Mouse (Mus musculus) neutrophil, adult 5-6 weeks (primary cell): ENCODE results near the gene Rrp12. TPM values are rescaled to one million over a fixed set of nuclear protein-coding genes. Genes with fewer than 3 reads are reported as not detected.
"Not testable (repeated sequence)": the region's sequence is repeated elsewhere in the genome, so short reads cannot be mapped to it uniquely, and the experiment has no call there.

ENCODE experiments used
- ATAC-seq: fragments of 151-379, 151-347 bp; 2 replicates; pipeline ENCODE4 v1.8.0; 2017; ENCODE audit warnings: mild to moderate bottlenecking, moderate TSS enrichment; ENCODE audit not compliant: insufficient number of reproducible peaks, poor library complexity, low FRiP score, severe bottlenecking; ENCODE audit errors: extremely low read depth
- total RNA-seq: library from RNA; stranded (forward); fragments of 200-1000 nt; gene quantifications from 2 replicates; pipeline ENCODE4 v1.2.3, GENCODE M21; 2017

Rrp12 gene
- total RNA-seq: 6.6 and 7.4 TPM in 2 replicates

DNA sequence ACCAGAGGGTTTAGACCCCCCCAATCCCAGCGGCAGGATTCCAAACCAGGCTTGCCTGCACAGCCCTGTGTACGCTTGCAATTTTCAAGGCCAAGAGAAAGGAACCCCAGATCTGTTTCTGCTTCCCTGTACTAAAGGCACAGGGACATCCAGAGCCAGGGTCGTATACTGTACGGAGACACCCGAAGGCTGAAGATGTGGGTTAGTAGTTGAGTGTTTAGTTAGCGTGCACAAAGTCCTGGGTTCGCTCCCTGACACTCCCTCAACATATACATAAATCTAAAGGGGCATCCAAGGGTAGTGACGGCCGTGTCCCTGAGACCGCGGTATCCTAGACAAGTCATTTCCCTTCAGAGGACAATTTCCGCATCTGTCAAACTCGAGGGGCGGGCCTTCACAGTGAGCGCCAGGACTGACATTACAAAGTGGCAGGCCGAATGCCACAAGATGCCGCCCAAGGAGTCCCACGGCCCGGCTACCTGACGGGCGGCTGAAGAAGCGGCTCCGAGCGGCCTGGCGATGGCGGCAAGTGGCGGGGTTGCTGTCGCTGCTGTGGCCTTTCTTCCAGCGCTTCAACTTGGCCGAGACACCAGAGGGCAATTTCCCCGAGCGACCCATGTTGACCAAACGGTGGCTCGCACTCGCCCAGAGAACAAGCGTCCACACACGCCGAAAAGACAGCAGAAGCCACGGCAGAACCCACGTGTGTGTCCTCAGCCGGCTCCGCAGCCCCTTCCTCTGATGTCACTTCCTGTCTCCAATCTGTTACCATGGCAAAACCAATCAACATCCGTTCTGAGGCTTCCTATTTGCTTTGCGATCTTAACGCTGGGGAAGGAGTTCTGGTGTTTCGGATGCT is at the start of gene Rrp12:
Gene Rrp12, minus strand, starts transcription at position 714 of the 859 bp plus-strand sequence.
- ATAC-seq: peak; percentile 93

DNA sequence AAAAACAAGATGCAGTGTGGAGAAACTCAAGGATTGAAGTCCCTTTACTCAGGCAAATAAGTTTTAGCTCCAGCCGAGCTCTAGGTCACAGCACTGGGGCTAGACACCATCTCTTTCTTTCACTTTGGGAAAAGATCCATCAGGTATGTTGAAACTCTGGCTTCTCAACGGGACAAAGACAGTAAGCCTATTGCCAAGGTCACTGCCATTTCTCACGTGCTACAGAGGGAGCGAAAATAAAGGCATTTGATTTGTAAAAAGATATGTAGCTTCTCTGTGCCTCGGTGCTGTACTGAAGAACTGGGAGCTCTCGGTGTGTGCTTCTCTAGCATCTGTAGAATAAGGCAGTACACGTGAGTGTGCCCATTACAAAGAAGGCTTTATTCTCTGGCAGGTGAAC is 47.9 kb upstream of the Rrp12 start:
- ATAC-seq: no peak

DNA sequence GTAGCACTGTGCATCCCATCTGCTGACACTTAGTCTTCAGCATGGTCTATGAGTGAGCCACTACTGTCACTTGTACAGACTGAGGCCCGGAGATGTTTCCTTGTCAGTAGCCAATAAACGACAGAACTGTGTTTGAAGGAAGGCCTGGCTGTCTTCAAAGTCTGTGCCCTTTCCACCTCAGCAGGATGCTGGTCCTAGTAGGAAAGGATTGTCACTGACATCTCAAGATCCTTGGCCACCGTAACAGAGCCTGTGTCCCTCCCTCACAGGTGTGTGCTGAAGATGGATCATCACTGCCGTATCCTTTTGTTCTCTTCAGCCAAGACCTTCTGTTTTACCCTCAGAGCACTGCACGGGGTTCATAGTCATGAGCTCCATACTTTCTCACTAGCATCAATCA is 42.6 kb upstream of the Rrp12 start:
- ATAC-seq: no peak

DNA sequence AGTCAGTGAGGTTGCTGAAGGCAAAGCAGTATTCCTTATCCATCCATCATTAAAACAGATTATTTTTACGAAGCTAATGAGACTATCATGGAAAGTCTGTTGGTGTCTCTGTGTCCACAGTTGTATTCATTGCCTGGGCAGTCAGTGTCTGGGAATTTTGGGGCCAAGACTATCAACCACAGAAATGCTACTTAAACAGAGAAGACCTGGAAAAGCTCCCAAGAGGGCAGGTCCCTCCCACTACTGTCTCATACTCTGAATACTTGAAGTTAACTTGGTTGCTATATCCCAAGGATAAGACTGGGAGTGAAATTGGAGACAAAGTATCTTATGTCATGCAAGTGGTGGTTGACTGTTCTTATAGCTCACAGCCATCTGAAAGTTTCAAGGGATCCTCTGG is 39.9 kb upstream of the Rrp12 start:
- no peak for ATAC-seq

DNA sequence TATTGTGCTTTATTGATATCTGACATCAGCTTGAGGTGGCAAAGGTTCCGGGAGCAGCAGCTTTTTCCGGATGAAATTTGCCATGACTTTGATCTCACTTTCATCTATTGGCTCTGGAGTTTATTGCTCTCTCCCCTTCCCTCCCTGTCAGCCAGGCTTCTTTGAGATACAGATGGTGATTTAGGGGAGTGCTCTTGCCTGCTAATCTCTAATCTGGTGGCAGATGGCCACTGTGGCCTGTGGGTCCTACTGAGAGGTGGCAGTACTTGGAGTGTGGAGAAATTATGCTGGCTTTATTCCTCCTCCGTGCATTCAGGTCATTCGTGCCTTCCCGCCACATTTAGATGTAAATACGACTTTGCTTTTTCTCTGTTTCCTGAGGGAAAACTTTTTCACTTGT is 38.2 kb upstream of the Rrp12 start:
- ATAC-seq: no peak

DNA sequence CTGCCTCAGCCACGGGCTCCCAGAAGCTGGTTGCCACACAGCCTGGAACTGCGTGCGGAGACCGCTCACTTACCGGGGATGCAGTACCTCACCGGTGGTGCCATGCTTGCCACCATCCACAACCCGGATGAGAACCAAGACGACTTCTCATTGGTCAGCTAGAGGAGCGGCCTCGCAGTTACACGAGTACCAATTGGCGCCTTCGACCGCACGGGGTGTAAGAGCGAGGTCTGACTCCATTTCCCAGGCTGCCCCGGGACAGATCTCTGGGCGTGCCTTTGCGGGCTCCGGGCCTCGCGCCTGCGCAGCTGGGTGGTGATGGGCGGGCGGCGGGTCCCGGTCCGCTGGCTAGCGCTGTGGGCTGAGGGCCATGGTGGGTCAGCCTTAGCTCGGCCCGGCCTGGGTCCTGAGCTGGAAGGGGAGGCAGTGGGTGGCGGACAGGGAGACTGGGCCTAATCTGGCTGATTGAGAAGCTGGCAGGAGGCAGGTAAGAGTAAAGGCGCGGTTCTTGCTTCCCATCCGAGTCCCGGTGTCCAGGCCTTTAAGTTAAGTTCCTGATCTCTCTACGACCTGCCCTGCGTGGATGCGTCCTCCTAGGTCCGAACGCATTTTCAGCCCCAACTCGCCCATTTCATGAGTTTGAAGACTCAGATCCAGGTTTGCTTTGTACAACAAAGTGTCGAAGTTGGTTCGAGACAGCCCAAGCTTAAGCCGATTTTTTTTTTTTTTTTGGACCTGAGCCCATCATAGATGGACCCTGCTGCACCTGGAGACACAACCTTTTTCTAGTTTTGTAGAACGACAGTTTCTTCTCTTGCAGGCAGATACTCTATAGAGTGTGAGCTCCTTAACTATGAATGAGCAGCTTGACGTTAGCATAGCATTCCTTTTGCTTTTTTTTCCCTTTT is 37.5 kb upstream of the Rrp12 start, which contains the start of the genes Exosc1 and Zdhhc16:
Gene Exosc1, minus strand, starts transcription at position 245 of the 908 bp plus-strand sequence.
Gene Zdhhc16, plus strand, starts transcription at position 302 of the 908 bp plus-strand sequence.
- peak; percentile 99 for ATAC-seq

DNA sequence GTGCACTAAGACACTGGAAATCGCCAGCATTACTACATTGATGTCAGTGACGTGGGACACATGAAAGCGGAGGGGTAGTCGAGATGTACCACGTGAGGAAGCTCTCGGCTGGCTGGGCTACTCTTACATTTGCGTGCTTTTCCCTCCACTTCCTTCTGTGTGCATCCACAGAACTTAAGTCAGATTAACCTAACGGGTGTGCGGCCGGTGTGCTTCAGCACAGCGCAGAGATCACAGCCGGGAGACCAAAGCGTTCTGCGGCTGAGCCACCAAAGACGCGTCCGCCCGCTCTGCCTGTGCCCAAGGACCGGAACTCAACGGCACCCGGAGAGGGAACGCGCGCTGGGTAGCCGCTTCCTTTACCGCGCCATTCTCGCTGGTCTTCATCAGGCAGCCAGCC is 36.7 kb upstream of the Rrp12 start:
- peak; percentile 30; the same call in 1 of the 2 replicates for ATAC-seq

DNA sequence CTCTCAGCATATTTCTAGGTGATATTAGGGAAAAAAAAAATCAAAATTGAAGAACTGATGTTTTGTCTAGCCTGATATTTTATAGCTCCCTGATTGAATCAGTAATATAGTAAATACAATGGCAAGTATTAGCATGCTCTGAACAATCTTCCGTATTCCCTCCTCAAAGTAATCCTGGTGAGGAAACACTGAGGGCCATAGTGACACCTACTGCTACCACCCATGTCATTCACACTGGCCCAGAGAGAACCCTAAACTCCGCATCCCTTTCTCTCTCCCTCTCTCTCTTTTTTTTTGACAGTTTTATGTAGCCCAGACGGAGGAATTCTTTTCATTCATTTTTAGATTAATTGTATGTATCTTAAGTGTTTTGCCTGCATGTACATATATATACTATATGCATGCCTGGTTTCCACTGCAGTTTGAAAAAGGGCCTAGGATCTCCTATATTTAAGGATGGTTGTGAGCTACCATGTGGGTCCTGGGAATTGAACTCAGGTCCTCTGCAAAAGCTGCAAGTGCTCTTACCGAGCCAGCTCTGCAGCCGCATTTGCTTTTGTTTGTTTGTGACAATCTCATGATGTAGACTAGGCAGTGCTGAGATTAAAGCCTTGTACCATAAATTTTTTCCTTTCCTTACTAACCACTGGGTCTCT is 24.6 kb upstream of the Rrp12 start:
- ATAC-seq: no peak

DNA sequence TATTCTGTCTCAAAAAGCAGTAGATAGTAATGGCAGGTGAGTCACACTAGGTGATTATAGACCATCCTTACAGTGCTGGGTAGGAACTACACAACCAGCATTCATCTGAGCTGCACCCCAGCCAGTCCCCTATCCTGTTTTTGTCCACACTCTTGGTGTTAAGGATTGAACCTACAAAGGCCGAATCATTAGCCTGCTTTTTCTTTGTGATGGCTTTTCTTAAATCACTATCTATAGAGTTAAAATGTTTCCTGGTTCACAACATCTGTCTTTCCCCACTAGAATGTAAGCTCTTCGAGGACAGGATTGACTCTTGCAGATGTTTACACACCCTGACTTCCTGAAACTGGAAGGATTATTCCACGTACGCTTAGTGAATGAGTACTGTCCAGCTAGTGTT is 23.5 kb upstream of the Rrp12 start:
- ATAC-seq: no peak

DNA sequence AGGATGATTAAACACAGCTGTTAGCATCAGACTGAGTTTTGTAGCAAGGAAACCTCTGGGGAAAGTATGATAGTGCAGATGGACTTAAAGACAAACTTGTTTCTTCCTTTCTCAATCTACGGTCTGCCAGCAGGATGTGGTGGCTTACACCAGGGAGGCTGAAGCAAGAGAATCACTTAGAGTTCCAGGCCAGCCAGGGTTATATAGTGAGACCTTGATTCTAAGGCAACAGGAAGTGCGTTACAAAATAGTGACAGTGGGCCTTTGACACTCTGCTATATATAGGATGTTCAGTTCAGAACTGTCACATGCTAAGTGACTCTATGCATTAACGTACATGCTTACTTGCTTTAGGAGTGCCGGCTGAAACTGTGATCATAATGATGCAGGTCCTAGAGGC is 20.9 kb upstream of the Rrp12 start:
- peak; percentile 66 for ATAC-seq

DNA sequence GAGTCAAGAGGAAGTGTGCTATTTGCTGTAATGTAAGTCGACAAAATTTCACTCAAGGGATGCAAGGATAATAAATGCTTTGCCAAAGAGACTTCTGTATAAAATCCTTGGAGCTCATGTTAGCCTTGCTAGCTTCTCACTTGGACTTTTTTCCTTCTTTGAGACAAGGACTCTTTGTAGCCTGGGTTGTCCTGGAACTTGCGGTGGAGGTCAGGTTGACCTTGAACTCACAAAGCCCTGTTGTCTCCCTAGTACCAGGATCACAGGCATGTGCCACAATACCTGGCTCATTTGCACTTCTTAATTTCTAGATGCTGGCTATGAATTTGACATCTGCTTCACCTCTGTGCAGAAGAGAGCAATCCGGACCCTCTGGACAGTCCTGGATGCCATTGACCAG is 19.3 kb upstream of the Rrp12 start:
- no peak for ATAC-seq

DNA sequence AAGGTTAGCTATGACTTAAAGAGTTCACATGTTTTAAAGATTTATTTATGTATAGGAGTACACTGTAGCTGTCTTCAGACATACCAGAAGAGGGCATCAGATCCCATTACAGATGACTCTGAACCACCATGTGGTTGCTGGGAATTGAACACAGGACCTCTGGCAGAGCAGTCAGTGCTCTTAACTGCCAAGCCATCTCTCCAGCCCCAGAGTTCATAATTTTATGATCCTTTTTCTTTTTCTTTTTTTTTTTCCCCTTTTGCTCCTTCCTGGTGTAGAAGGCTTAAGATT is 18.6 kb upstream of the Rrp12 start:
- not testable (repeated sequence) for ATAC-seq

DNA sequence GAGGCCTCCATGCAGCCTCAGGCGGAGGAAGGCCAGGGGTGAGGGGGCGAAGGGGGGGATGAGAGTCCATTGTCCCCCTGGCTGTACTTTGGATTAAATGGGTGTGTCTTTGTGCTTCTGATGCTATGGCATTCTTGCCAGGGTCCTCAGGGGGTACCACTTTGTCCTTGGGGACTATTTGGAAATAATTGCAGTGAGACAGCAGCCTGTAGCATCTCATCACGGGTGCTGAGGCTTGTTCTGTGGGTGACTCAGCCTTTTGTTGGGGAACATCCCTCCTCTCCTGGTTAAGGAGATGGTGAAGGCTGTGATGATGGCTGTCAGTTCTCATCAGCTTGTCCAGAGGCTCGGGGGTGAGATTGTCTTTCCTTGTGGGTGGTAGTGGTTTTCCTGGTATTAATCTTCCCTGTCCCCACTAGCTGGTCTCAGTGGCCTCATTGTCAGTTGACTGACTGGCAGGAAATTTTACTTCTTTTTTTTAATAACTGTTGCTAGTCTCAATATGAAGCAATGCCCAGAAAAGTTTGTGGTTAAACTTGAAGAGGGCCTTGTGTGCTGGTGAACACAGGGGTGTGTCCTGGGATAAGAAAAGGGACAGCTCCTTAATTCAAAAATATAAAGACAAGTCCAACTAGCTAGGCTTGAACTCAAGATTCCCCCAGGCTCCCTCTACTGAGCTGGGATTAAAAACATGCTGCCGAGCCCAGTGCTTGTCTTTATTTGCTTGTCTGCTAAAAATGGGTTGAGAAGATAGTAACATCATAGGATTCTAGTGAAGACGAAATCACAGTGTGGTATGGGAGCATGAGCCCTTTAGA is 18.0 kb upstream of the Rrp12 start:
- ATAC-seq: no peak

DNA sequence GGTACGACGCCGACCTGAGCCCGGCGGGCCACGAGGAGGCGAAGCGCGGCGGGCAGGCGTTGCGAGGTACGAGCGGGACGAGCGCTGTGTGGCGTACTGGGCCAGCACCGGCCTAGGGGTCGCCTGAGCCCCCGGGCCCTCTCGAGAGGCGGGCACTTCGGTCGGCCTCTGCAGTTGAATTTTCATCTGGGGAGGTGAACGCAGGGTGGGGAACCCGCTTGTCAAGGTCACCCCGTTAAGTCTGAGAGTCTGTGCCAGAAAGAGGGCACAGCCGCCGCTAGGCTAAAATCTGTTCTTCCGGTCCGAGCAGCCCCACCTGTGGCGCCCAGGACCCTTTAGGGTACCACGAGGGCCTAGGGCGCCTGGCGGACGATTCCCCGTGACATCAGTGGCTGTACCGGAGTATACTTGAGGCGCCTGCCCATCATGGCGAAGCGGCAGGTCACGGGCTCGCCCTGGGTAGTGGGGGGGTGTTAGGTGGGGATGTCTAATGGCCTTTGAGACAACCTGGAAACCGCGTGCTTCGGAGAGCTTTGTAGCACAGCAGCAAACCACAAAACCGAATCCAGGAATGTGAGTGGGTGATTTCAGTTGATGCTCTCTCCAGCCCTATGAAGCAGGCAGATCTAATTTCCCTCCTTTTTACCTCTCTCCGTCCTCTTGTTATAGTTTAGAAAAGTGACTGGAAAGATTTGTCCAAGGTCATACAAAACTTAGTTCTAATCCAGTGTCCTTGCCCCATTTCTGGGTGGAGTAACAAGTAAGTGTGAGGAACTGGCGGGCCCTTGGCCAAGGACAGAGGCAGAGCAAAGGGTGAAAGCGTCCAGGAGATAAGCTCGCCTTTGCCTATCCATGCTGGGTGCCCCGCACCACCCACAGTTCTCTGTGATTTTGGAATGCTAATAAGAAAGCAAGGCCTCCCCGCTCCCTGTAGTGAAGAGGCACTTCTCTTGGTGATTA is 16.4 kb upstream of the Rrp12 start:
- ATAC-seq: no peak

DNA sequence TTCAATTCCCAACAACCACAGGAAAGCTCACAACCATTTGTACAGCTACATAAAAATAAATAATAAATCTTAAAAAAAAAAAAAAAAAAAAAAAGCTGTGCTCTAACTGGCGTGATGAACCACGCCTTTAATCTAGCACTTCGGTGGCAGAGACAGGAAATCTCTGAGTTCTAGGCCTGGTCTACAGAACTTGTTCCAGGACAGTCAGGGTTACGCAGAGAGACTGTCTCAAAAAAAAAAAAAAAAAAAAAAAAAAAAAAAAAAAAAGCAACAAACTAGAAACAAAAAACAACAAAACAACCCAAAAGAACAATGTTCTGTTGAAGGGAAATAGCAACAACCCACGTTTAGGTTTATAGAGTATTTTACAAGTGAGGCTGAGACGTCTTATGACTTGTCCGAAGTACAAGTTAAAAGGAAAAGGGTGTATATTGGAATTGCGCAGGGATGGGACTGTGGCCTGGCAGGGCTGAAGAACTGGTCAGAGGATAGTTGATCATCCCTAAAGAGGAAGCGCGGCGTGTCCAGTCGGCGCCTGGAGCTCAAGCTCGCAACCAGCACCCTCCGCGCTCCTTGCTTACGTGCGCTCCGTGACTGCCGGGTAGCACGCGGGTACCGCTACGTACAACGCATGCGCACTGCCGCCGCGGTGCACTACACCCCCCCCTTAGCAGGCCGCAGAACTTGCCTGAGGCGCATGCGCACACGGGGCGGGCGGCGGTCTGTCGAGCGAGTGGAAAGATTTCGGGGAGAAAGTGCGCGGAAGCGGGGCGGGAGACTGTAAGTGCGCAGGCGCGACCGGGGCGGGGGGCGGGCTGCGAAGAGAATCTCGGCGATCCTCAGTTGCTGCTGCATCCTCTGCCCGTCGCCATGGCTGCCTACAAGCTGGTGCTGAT is 15.5 kb upstream of the Rrp12 start, which contains the start of gene Pgam1:
Gene Pgam1, plus strand, starts transcription at position 746 of the 896 bp plus-strand sequence.
- peak; percentile 93 for ATAC-seq

DNA sequence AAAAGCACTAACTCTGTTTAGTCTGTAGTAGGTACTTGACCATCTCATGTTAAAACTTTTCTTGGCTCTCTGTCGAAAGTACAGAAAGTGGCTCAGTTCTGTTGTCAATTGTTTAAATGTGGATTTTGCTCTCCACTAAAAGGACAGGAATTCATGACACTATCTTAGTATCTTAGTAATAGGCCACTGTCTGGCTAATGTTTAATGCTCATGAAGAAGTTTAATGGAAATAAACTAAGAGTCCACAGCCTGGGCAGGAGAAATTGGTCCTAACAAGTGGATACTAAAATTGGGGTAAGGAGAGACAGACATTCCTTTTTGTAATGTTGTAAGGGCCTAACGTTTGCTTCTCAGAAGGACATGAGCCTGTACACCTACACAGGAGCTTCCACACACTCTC is 14.4 kb upstream of the Rrp12 start:
- ATAC-seq: no peak

DNA sequence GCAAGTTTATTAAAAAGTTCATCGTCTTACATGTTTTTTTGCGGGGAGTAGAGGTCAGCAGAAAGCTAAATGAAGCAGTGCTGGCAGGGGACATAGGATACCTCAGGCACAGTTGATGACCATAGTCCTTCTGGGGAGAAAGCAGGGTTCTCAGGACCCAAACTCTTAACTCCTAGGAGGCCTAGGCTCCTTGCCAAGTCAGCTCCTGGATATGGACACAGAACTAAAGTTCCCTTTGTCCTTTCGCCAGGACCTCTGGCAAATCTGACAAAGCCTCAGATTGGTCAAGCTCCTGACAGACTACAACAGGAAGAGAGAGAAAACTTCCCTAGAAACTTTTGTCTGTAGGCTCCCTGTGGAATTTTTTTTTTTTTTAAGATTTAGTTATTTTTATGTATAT is 12.8 kb upstream of the Rrp12 start:
- no peak for ATAC-seq
